Mouse (Mus musculus): Measurements from ENCODE around the gene Ube3b. TPM values are rescaled to one million over a fixed set of nuclear protein-coding genes. Genes with fewer than 3 reads are reported as not detected.

Gene Ube3b
- polyA plus RNA-seq, 1 experiment from 2014 or later = 23.0 TPM

- Histone ChIP-seq H3K9ac (ENCODE audit: low read depth, low read length) (no peak overlapping the region), H3K4me1 (replicated peaks; ENCODE audit: control insufficient read depth, insufficient read depth, low read length) (peaks cover 39% of the 10 kb centered on the region), H3K9me3 (ENCODE audit: control insufficient read depth) (no peaks in the 10 kb centered on the region), H3K27me3 (replicated peaks; ENCODE audit: control insufficient read depth, insufficient read depth, low read length) (no peaks in the 10 kb centered on the region), H3K27ac (ENCODE audit: low read depth, low read length) (no peak overlapping the region), H3K36me3 (ENCODE audit: control insufficient read depth, insufficient read depth) (peaks cover 67% of the 10 kb centered on the region), H3K4me2 (replicated peaks; ENCODE audit: low read depth) (no peak overlapping the region), H3K4me3 (ENCODE audit: low read depth, low read length) (no peak overlapping the region)
- WGBS = 62% methylated on average over 14 of the region's 14 CpGs
- no peak for ATAC-seq
- no peak for TF ChIP-seq CTCF (IDR thresholded peaks at IDR 0.05; ENCODE audit: low read depth)
These were observed 12.3 kb upstream of the Ube3b start for GRCm38 (mm10) chr5:114368121-114368520.

- no peak for TF ChIP-seq CTCF (IDR thresholded peaks at IDR 0.05; ENCODE audit: low read depth)
- Histone ChIP-seq H3K9ac (ENCODE audit: low read depth, low read length) (0 out of 2 replicates have a peak overlapping the region, but pooled peaks have one; percentile 22), H3K27ac (ENCODE audit: low read depth, low read length) (peak overlapping the region; percentile 28; the same call in 1 of the 2 replicates), H3K9me3 (ENCODE audit: control insufficient read depth) (no peaks in the 10 kb centered on the region), H3K27me3 (replicated peaks; ENCODE audit: control insufficient read depth, insufficient read depth, low read length) (no peaks in the 10 kb centered on the region), H3K4me3 (ENCODE audit: low read depth, low read length) (no peak overlapping the region), H3K4me1 (replicated peaks; ENCODE audit: control insufficient read depth, insufficient read depth, low read length) (peaks cover 45% of the 10 kb centered on the region), H3K4me2 (replicated peaks; ENCODE audit: low read depth) (no peak overlapping the region; the same call in 1 of the 2 replicates), H3K36me3 (ENCODE audit: control insufficient read depth, insufficient read depth) (peaks cover 67% of the 10 kb centered on the region)
- 70% methylated on average over 16 of the region's 16 CpGs for WGBS
- no peak for ATAC-seq
These were observed 11.5 kb upstream of the Ube3b start for GRCm38 (mm10) chr5:114368803-114369496.

- H3K4me1 ChIP-seq (replicated peaks; ENCODE audit: control insufficient read depth, insufficient read depth, low read length) = peaks cover 40% of the 10 kb centered on the region
- peak overlapping the region; percentile 84 for H3K27ac ChIP-seq (ENCODE audit: low read depth, low read length)
- no peaks in the 10 kb centered on the region for H3K27me3 ChIP-seq (replicated peaks; ENCODE audit: control insufficient read depth, insufficient read depth, low read length)
- TF ChIP-seq CTCF (IDR thresholded peaks at IDR 0.05; ENCODE audit: low read depth) = no peak
- H3K4me3 ChIP-seq (ENCODE audit: low read depth, low read length) = no peak overlapping the region
- no peak for ATAC-seq
- no peaks in the 10 kb centered on the region for H3K9me3 ChIP-seq (ENCODE audit: control insufficient read depth)
- H3K4me2 ChIP-seq (replicated peaks; ENCODE audit: low read depth) = peak overlapping the region; percentile 46; the same call in 1 of the 2 replicates
- 0 out of 2 replicates have a peak overlapping the region, but pooled peaks have one; percentile 11 for H3K9ac ChIP-seq (ENCODE audit: low read depth, low read length)
- H3K36me3 ChIP-seq (ENCODE audit: control insufficient read depth, insufficient read depth) = peaks cover 64% of the 10 kb centered on the region
- WGBS = 70% methylated on average over 9 of the region's 9 CpGs
These were observed 10.5 kb upstream of the Ube3b start for GRCm38 (mm10) chr5:114369921-114370320.

GRCm38 (mm10) chr5:114370371-114370776 lies 10.0 kb upstream of the Ube3b start:
- Histone ChIP-seq H3K27me3 (replicated peaks; ENCODE audit: control insufficient read depth, insufficient read depth, low read length) (no peaks in the 10 kb centered on the region), H3K4me1 (replicated peaks; ENCODE audit: control insufficient read depth, insufficient read depth, low read length) (peaks cover 40% of the 10 kb centered on the region), H3K4me2 (replicated peaks; ENCODE audit: low read depth) (peak overlapping the region; percentile 46), H3K27ac (ENCODE audit: low read depth, low read length) (peak overlapping the region; percentile 93), H3K9me3 (ENCODE audit: control insufficient read depth) (no peaks in the 10 kb centered on the region), H3K9ac (ENCODE audit: low read depth, low read length) (peak overlapping the region; percentile 37; the same call in 1 of the 2 replicates), H3K36me3 (ENCODE audit: control insufficient read depth, insufficient read depth) (peaks cover 67% of the 10 kb centered on the region), H3K4me3 (ENCODE audit: low read depth, low read length) (no peak overlapping the region)
- TF ChIP-seq CTCF (IDR thresholded peaks at IDR 0.05; ENCODE audit: low read depth) = peak; percentile 57
- ATAC-seq = no peak
- 42% methylated on average over 9 of the region's 9 CpGs for WGBS

GRCm38 (mm10) chr5:114371331-114371730 lies 9.1 kb upstream of the Ube3b start:
- H3K9ac ChIP-seq (ENCODE audit: low read depth, low read length) = peak overlapping the region; percentile 43
- H3K27ac ChIP-seq (ENCODE audit: low read depth, low read length) = peak overlapping the region; percentile 93
- H3K9me3 ChIP-seq (ENCODE audit: control insufficient read depth) = no peaks in the 10 kb centered on the region
- no peak overlapping the region for H3K4me3 ChIP-seq (ENCODE audit: low read depth, low read length)
- peaks cover 61% of the 10 kb centered on the region for H3K36me3 ChIP-seq (ENCODE audit: control insufficient read depth, insufficient read depth)
- no peaks in the 10 kb centered on the region for H3K27me3 ChIP-seq (replicated peaks; ENCODE audit: control insufficient read depth, insufficient read depth, low read length)
- H3K4me2 ChIP-seq (replicated peaks; ENCODE audit: low read depth) = peak overlapping the region; percentile 46
- TF ChIP-seq CTCF (IDR thresholded peaks at IDR 0.05; ENCODE audit: low read depth) = no peak
- peaks cover 45% of the 10 kb centered on the region for H3K4me1 ChIP-seq (replicated peaks; ENCODE audit: control insufficient read depth, insufficient read depth, low read length)
- ATAC-seq = peak; percentile 9; the same call in 1 of the 2 replicates
- 19% methylated on average over 3 of the region's 3 CpGs for WGBS

GRCm38 (mm10) chr5:114371731-114372473 lies 8.5 kb upstream of the Ube3b start:
- Histone ChIP-seq H3K4me2 (replicated peaks; ENCODE audit: low read depth) (peak overlapping the region; percentile 46), H3K36me3 (ENCODE audit: control insufficient read depth, insufficient read depth) (peaks cover 55% of the 10 kb centered on the region), H3K9ac (ENCODE audit: low read depth, low read length) (peak overlapping the region; percentile 43), H3K9me3 (ENCODE audit: control insufficient read depth) (no peaks in the 10 kb centered on the region), H3K27me3 (replicated peaks; ENCODE audit: control insufficient read depth, insufficient read depth, low read length) (no peaks in the 10 kb centered on the region), H3K4me1 (replicated peaks; ENCODE audit: control insufficient read depth, insufficient read depth, low read length) (peaks cover 50% of the 10 kb centered on the region), H3K27ac (ENCODE audit: low read depth, low read length) (peak overlapping the region; percentile 93), H3K4me3 (ENCODE audit: low read depth, low read length) (no peak overlapping the region)
- TF ChIP-seq CTCF (IDR thresholded peaks at IDR 0.05; ENCODE audit: low read depth) = no peak
- peak; percentile 56 for ATAC-seq
- 40% methylated on average over 25 of the region's 25 CpGs for WGBS

Measured in intestine, postnatal 0 days (tissue).